ENCODE assay signal across 23 mouse cellular contexts in the genomic region with DNA sequence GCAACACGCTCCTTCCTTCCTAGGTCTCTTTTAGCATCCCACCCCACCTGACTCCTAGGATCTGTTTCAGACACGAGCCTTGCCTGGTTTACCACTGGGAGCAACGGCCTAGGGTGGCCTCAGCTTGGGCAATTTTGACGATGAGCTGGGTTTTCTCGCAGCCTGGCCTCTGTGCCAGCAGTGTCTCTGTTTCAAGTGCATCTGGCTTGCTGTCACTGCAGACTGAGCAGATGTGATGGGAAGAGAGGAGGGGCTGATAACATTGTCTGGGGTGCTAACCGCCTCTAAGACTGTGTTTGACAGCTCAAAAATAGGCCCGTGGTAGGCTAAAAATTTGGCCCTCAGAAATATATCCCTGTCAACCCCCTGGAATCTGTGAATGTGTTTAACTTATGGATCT. TPM values are rescaled to one million over a fixed set of nuclear protein-coding genes. Genes with fewer than 3 reads are reported as not detected.
A peak's percentile ranks its signal among the peaks of the same experiment; 100 is the strongest.
DNase-seq lines count a peak whose midpoint lies in the region; ATAC-seq and TF ChIP-seq lines count a peak whose summit lies in the region.
"Had no signal": no experiment of that assay in that cellular context is flagged by ENCODE, and none has a peak within 500 bp of the region (broad histone marks: within the 10 kb centered on the region; RNA-seq: fewer than 3 reads in every experiment).

No protein-coding gene starts in this region.

- no peak for DNase-seq in limb, embryonic 14.5 days (ENCODE audit: low spot score)
- no peak for DNase-seq in limb, embryonic 10.5 days (ENCODE audit: low spot score)
- peak; percentile 56 for DNase-seq in 3T3-L1 (ENCODE audit: low read depth, low spot score)
- peak; percentile 10 for DNase-seq in NIH3T3 (ENCODE audit: low read depth)
- DNase-seq in left cerebral cortex, adult 2 months (ENCODE audit: extremely low spot score in 1 of 2, low spot score in 2 of 2): peak in 1 of 2 experiments; percentile 28
- DNase-seq in adrenal gland, adult 8-10 months: no peak
- no peak for DNase-seq in thymus, postnatal 10 days (ENCODE audit: low spot score in 2 of 2)
- DNase-seq: adrenal gland, postnatal 10 days; cerebellum, adult 11-12 months; heart, postnatal 14 days; kidney, adult 9 months; kidney, postnatal 36 days; thymus, adult 2 months had no signal

- no peaks in the 10 kb centered on the region for H3K27me3 ChIP-seq in limb, embryonic 14.5 days (ENCODE audit: control insufficient read depth, insufficient read depth, low read length)
- no peaks in the 10 kb centered on the region for H3K27me3 ChIP-seq in limb, embryonic 10.5 days (ENCODE audit: low read depth, poor library complexity, severe bottlenecking)
- H3K27me3 ChIP-seq: limb, embryonic 12.5 days; liver, embryonic 15.5 days; midbrain, embryonic 15.5 days had no signal

- H3K4me1 ChIP-seq in limb, embryonic 14.5 days (ENCODE audit: control insufficient read depth, insufficient read depth, low read length): no peaks in the 10 kb centered on the region
- H3K4me1 ChIP-seq in limb, embryonic 10.5 days: peaks cover 3% of the 10 kb centered on the region; the same call in 1 of the 2 replicates
- H3K4me1 ChIP-seq: liver, embryonic 15.5 days; midbrain, embryonic 15.5 days had no signal

- WGBS in limb, embryonic 14.5 days: 61% methylated on average over 7 of the region's 7 CpGs
- WGBS in limb, embryonic 10.5 days: 77% methylated on average over 7 of the region's 7 CpGs

- no peaks in the 10 kb centered on the region for H3K9me3 ChIP-seq in limb, embryonic 14.5 days (ENCODE audit: control insufficient read depth, low read length)
- no peaks in the 10 kb centered on the region for H3K9me3 ChIP-seq in limb, embryonic 10.5 days (replicated peaks)
- H3K9me3 ChIP-seq: heart, embryonic 10.5 days; liver, embryonic 15.5 days; midbrain, embryonic 15.5 days had no signal

- TF ChIP-seq CTCF in left cerebral cortex, adult 2 months (IDR thresholded peaks at IDR 0.05): no peak

- no peak overlapping the region for H3K4me3 ChIP-seq in limb, embryonic 14.5 days (replicated peaks; ENCODE audit: low read length)
- H3K4me3 ChIP-seq in limb, embryonic 10.5 days: no peak overlapping the region
- H3K4me3 ChIP-seq in left cerebral cortex, adult 2 months: no peak overlapping the region
- H3K4me3 ChIP-seq: heart, embryonic 10.5 days; limb, embryonic 12.5 days; liver, embryonic 15.5 days; midbrain, embryonic 15.5 days had no signal

- 0 out of 2 replicates have a peak overlapping the region, but pooled peaks have one; percentile 21 for H3K9ac ChIP-seq in limb, embryonic 14.5 days (ENCODE audit: low read depth, low read length, severe bottlenecking)
- H3K9ac ChIP-seq: limb, embryonic 12.5 days; liver, embryonic 15.5 days; midbrain, embryonic 15.5 days had no signal

- intact Hi-C loops in left cerebral cortex, adult 2 months (cut with DNase I): loop anchor here (2.0 to 5.0 kb wide), 2 partner anchors 61 to 226 kb away; partner anchors contain the start of gene Dcaf1

- no peaks in the 10 kb centered on the region for H3K36me3 ChIP-seq in limb, embryonic 14.5 days (ENCODE audit: control insufficient read depth, insufficient read depth, low read length)
- no peaks in the 10 kb centered on the region for H3K36me3 ChIP-seq in limb, embryonic 10.5 days
- H3K36me3 ChIP-seq: heart, embryonic 10.5 days; limb, embryonic 12.5 days; liver, embryonic 15.5 days; midbrain, embryonic 15.5 days had no signal

- no peak for TF ChIP-seq POLR2A in limb, embryonic 14.5 days (IDR thresholded peaks at IDR 0.05; ENCODE audit: borderline replicate concordance, extremely low read depth, insufficient read depth, insufficient read length)

- ATAC-seq in limb, embryonic 14.5 days (ENCODE audit: low FRiP score, low read depth): no peak
- ATAC-seq: lung, postnatal 0 days; midbrain, embryonic 15.5 days had no signal

- H3K27ac ChIP-seq in limb, embryonic 14.5 days (replicated peaks; ENCODE audit: low read depth, low read length): no peak overlapping the region
- no peak overlapping the region for H3K27ac ChIP-seq in limb, embryonic 10.5 days
- H3K27ac ChIP-seq in left cerebral cortex, adult 2 months: peak overlapping the region; percentile 84
- H3K27ac ChIP-seq: heart, embryonic 10.5 days; limb, embryonic 12.5 days; liver, embryonic 15.5 days; midbrain, embryonic 15.5 days had no signal

- H3K4me2 ChIP-seq in limb, embryonic 14.5 days (replicated peaks; ENCODE audit: low read depth, low read length, severe bottlenecking): no peak overlapping the region
- H3K4me2 ChIP-seq: limb, embryonic 12.5 days; liver, embryonic 15.5 days; midbrain, embryonic 15.5 days had no signal

RNA-seq across cellular contexts. Expression of gene Iqcf4, which starts 25.0 kb away (rescaled TPM):
- not detected in 2 replicates for polyA plus RNA-seq in limb, embryonic 14.5 days (2012; rRNA removed)
- polyA plus RNA-seq in limb, embryonic 14.5 days (2014; fragmentation: Nextera tagmentation; extraction: Ambion mirVana): not detected in 2 replicates
- polyA plus RNA-seq in limb, embryonic 10.5 days (2016; fragmentation: Nextera tagmentation; extraction: Ambion mirVana): not detected in 2 replicates
- total RNA-seq in left cerebral cortex, adult 2 months (2021): not detected
- not detected for total RNA-seq in adrenal gland, adult 8-10 months (2022)
- total RNA-seq: adrenal gland, postnatal 10 days; gastrocnemius, postnatal 4 days; heart, postnatal 14 days; layer of hippocampus, postnatal 10 days; megakaryocyte progenitor cell, adult 5-6 weeks; MEL had no signal
- polyA plus RNA-seq: embryonic facial prominence, embryonic 14.5 days; heart, embryonic 10.5 days; limb, embryonic 12.5 days; liver, embryonic 15.5 days; lung, postnatal 0 days; midbrain, embryonic 15.5 days; thymus, adult 2 months had no signal

RNA-seq across cellular contexts. Expression of gene Iqcf6, which starts 30.5 kb away (rescaled TPM):
- polyA plus RNA-seq in limb, embryonic 14.5 days (2012; rRNA removed): not detected in 2 replicates
- not detected in 2 replicates for polyA plus RNA-seq in limb, embryonic 14.5 days (2014; fragmentation: Nextera tagmentation; extraction: Ambion mirVana)
- polyA plus RNA-seq in limb, embryonic 10.5 days (2016; fragmentation: Nextera tagmentation; extraction: Ambion mirVana): not detected in 2 replicates
- total RNA-seq in left cerebral cortex, adult 2 months (2021): not detected
- not detected for total RNA-seq in adrenal gland, adult 8-10 months (2022)
- total RNA-seq: adrenal gland, postnatal 10 days; gastrocnemius, postnatal 4 days; heart, postnatal 14 days; layer of hippocampus, postnatal 10 days; megakaryocyte progenitor cell, adult 5-6 weeks; MEL had no signal
- polyA plus RNA-seq: embryonic facial prominence, embryonic 14.5 days; heart, embryonic 10.5 days; limb, embryonic 12.5 days; liver, embryonic 15.5 days; lung, postnatal 0 days; midbrain, embryonic 15.5 days; thymus, adult 2 months had no signal

RNA-seq across cellular contexts. Expression of gene Iqcf3, which starts 34.4 kb away (rescaled TPM):
- not detected in 2 replicates for polyA plus RNA-seq in limb, embryonic 14.5 days (2012; rRNA removed)
- not detected in 2 replicates for polyA plus RNA-seq in limb, embryonic 14.5 days (2014; fragmentation: Nextera tagmentation; extraction: Ambion mirVana)
- not detected in 2 replicates for polyA plus RNA-seq in limb, embryonic 10.5 days (2016; fragmentation: Nextera tagmentation; extraction: Ambion mirVana)
- total RNA-seq in left cerebral cortex, adult 2 months (2021): not detected
- not detected for total RNA-seq in adrenal gland, adult 8-10 months (2022)
- total RNA-seq: adrenal gland, postnatal 10 days; gastrocnemius, postnatal 4 days; heart, postnatal 14 days; layer of hippocampus, postnatal 10 days; megakaryocyte progenitor cell, adult 5-6 weeks; MEL had no signal
- polyA plus RNA-seq: embryonic facial prominence, embryonic 14.5 days; heart, embryonic 10.5 days; limb, embryonic 12.5 days; liver, embryonic 15.5 days; lung, postnatal 0 days; midbrain, embryonic 15.5 days had no signal

Comparison
In these comparisons a context has a peak if more than half of its experiments do, and no peak if none do; other contexts are left out.
1. DNase-seq: peak in 3T3-L1 (single experiment) and NIH3T3 (single experiment); none in limb, embryonic 14.5 days (single experiment), limb, embryonic 10.5 days (single experiment), adrenal gland, adult 8-10 months (single experiment) and thymus, postnatal 10 days (0 of 2).